Mouse (Mus musculus) liver, embryonic 14.5 days (tissue): ENCODE results near the gene Igfbp2. TPM values are rescaled to one million over a fixed set of nuclear protein-coding genes. Genes with fewer than 3 reads are reported as not detected.

Experiments
- ATAC-seq: fragments of 200-750 bp; cut with Nextera tagmentation; 2 replicates; pipeline ENCODE4 v1.8.0; 2017; ENCODE audit warnings: moderate number of reproducible peaks, mild to moderate bottlenecking, moderate library complexity; ENCODE audit not compliant: insufficient read depth
- DNase-seq, 3 experiments: peaks; one replicate each; pipeline ENCODE4 v3.0.0-alpha.2; 2012 to 2013; ENCODE audit warnings: low read depth in 3 of 3, low spot score in 3 of 3
- H3K27ac ChIP-seq: fragments of 300-500 bp; sonication (generic); 2 replicates; pipeline ENCODE4 v1.5.1; 2014; ENCODE audit warnings: moderate library complexity, mild to moderate bottlenecking, control low read depth, inconsistent platforms
- H3K27me3 ChIP-seq: fragments of 300-500 bp; sonication (generic); 2 replicates; pipeline ENCODE4 v1.6.1; 2014; ENCODE audit warnings: mild to moderate bottlenecking, low read length, moderate library complexity; ENCODE audit not compliant: control insufficient read depth, insufficient read depth
- H3K36me3 ChIP-seq: fragments of 300-500 bp; sonication (generic); replicated peaks from 2 replicates; pipeline ENCODE4 v1.6.1; 2014; ENCODE audit warnings: low read depth; ENCODE audit not compliant: control insufficient read depth, insufficient read depth
- H3K4me1 ChIP-seq, 2 experiments: fragments of 200-500 bp in 1 of 2; fragments of 300-500 bp in 1 of 2; sonication (generic) in 1 of 2; replicated peaks; 2 replicates each; pipeline ENCODE4 v1.6.1; 2012 to 2014; ENCODE audit warnings: antibody characterized with exemption in 1 of 2, inconsistent platforms in 1 of 2, low read length in 1 of 2; ENCODE audit not compliant: control insufficient read depth in 2 of 2, insufficient read depth in 2 of 2
- H3K4me2 ChIP-seq: fragments of 300-500 bp; sonication (generic); 2 replicates; pipeline ENCODE4 v1.6.1; 2014; ENCODE audit warnings: low read depth, mild to moderate bottlenecking, control low read depth, moderate library complexity
- H3K4me3 ChIP-seq, 2 experiments: fragments of 200-500 bp in 1 of 2; fragments of 300-500 bp in 1 of 2; sonication (generic) in 1 of 2; 2 replicates each; pipeline ENCODE4 v1.5.1; 2012 to 2014; ENCODE audit warnings: low read depth in 2 of 2, low read length in 2 of 2, mild to moderate bottlenecking in 2 of 2, control low read depth in 1 of 2, inconsistent platforms in 1 of 2, moderate library complexity in 1 of 2; ENCODE audit not compliant: insufficient read depth in 1 of 2
- H3K9ac ChIP-seq: fragments of 300-500 bp; sonication (generic); replicated peaks from 2 replicates; pipeline ENCODE4 v1.6.1; 2014; ENCODE audit warnings: mild to moderate bottlenecking, control low read depth, moderate library complexity
- H3K9me3 ChIP-seq: fragments of 300-500 bp; sonication (generic); 2 replicates; pipeline ENCODE4 v1.6.1; 2016; ENCODE audit warnings: low read length, mixed read lengths; ENCODE audit not compliant: control insufficient read depth
- CTCF ChIP-seq: IDR thresholded peaks from 2 replicates; pipeline ENCODE4 v1.5.1; 2016; ENCODE audit warnings: antibody characterized with exemption, low read depth, control low read depth
- EP300 ChIP-seq: IDR thresholded peaks from 2 replicates; pipeline ENCODE4 v1.6.1; 2016; ENCODE audit warnings: antibody characterized with exemption, low read depth
- WGBS: fragments of 180-500 bp; shearing (Covaris S2); extraction: QIAGEN DNeasy Blood & Tissue Kit; methylation state at CpG from one replicate; pipeline ENCODE4 v1.1.7; 2014; ENCODE audit not compliant: insufficient replicate concordance; 5-methylcytosine and 5-hydroxymethylcytosine counted together
- polyA plus RNA-seq, 2 experiments: library from polyadenylated mRNA; depleted of rRNA in 1 of 2; stranded (reverse) in 1 of 2; unstranded in 1 of 2; fragments of >200 nt; fragmentation: Nextera tagmentation in 1 of 2; extraction: Ambion mirVana in 1 of 2; gene quantifications; 2 replicates each; pipeline versions ENCODE4 v1.2.1 to v1.2.3; 2012 to 2014

Igfbp2 gene
- polyA plus RNA-seq, 2 experiments, result 2.3 to 2.4 TPM

DNA sequence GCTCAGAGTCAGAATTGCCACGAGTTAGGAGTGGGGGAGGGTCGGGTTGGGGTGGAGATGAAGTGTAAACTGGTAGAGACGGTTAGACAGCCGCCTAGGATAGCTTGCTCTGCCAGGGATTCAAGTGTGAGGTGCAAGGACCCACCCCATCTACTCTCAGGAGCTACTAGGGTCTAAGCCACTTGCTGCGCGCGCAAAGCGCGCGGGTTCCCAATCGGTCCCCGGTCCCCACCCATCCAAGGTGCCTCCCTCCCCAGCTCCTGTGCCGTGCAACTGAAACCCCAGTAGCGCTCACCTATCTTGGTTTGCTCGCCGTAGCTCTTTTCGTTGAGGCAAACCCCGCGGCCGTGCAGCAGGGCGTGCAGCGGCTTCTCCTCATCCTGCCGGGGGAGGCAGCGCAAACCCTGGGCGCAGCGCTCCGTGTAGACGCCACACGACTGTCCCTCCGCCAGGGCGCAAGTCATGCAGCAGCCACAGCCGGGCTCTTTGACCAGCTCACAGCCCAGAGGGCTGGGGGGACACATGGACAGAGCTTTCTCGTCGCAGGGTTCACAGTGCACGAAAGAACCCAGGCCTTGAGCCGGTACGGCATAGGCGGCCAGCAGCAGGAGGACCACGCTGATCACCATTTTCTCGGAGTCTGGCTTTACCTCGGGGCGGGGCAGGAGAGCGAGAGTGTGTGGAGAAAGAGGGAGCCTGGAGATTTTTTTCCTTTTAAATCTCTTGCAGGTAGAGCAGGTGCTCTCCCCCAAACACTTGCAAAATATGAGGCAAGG is 49.4 kb downstream of the Igfbp2 start:
- H3K9ac ChIP-seq, result no peak overlapping the region
- under 1% methylated on average over 43 of the region's 43 CpGs for WGBS
- no peak overlapping the region for H3K27ac ChIP-seq
- TF ChIP-seq CTCF (no peak), EP300 (no peak)
- no peak for ATAC-seq
- no peaks in the 10 kb centered on the region for H3K9me3 ChIP-seq
- peaks cover 61% of the 10 kb centered on the region for H3K27me3 ChIP-seq
- no peak for DNase-seq
- peaks cover 0 to 5% of the 10 kb centered on the region in 2 experiments; a peak in 2 of 4 replicates for H3K4me1 ChIP-seq
- peak overlapping the region; percentile 8 to 22; a peak in 2 of 4 replicates for H3K4me3 ChIP-seq
- H3K4me2 ChIP-seq, result peak overlapping the region; percentile 2
- H3K36me3 ChIP-seq, result no peaks in the 10 kb centered on the region

DNA sequence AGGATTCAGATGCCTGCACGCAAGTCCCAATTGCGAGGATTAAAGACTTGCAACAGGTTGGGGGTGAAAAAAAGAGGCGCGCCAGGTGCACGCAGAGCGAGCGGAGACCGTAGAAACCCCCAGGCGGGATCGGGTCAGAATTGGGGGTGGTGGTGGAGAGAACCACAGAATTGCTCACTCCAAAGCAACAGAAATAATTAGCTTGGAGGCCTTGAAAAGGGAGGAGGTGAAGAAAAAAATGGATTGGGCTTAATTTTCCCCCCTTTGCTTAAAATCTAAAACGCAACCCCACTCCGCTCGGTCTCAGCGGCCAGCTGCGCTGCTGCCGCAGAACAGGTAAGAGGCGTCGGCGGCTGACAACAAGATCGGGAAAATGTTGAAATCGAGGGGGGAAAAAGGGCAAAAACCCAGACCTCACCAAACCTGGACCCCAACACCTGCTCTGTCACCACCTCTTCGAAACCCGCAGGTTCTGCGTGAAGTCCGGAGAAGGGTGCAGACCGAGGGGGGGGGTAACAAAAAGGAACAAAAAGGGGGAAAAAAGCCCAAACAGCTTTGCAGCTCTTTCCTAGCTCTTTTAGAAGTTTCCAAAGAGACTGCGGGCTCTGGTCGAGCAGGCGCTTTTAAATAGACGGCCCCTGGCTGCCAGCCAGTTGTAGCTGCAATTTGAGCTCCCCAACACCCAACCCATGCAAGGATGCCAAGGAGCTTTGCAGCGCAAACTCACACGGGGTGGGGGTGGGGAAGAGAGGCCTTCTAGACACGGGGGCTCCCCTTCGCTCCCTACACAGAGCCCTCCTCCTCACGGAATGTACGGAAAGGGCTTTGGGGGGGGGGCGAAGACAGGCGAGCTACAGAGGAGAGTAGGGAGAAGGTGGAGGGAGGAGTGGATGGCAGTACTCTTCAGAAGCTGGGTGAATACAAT is 50.2 kb downstream of the Igfbp2 start, which contains the start of gene Igfbp5:
TSS of gene Igfbp5 (minus strand) at position 598 of the 925 bp plus-strand sequence.
- DNase-seq, result no peak
- H3K4me2 ChIP-seq, result peak within 1 kb of the TSS; percentile 12
- H3K4me3 ChIP-seq, result peak within 1 kb of the TSS; percentile 8 to 24; a peak in 3 of 4 replicates
- H3K27ac ChIP-seq, result no peak within 1 kb of the TSS
- no peak within 1 kb of the TSS for H3K9ac ChIP-seq
- H3K27me3 ChIP-seq, result peaks cover 61% of the 10 kb centered on the region
- no peaks in the 10 kb centered on the region for H3K9me3 ChIP-seq
- 3% methylated on average over 38 of the region's 38 CpGs for WGBS
- peaks cover 0 to 5% of the 10 kb centered on the region in 2 experiments; a peak in 2 of 4 replicates for H3K4me1 ChIP-seq
- no peak for ATAC-seq
- TF ChIP-seq EP300, result no peak
- no peak for TF ChIP-seq CTCF
- no peaks in the 10 kb centered on the region for H3K36me3 ChIP-seq

DNA sequence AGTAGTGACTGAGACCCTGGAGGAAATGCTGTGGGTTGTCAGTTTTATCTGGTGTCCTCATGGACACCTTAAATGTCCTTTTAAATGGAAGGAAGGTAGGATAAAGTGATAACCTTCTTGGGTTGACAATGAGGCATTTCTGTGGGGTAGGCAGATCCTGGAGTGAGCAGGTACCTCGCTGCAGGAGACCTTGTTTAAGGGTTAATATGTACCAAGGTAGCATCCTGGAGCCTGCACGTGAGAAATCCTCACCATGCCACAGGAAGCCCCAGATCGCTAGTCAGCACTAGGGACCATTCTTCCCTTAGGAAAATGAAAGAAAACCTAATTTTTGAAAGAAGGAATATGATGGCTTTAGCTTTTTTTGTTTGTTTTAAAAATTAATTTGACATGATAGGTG is 51.4 kb downstream of the Igfbp2 start:
- ATAC-seq (no peak), DNase-seq (no peak)
- peaks cover 57% of the 10 kb centered on the region for H3K27me3 ChIP-seq
- no peak overlapping the region for H3K9ac ChIP-seq
- H3K36me3 ChIP-seq, result no peaks in the 10 kb centered on the region
- H3K9me3 ChIP-seq, result no peaks in the 10 kb centered on the region
- 0% methylated on average over 3 of the region's 3 CpGs for WGBS
- H3K4me3 ChIP-seq, result no peak overlapping the region
- TF ChIP-seq EP300, result no peak
- H3K4me2 ChIP-seq, result no peak overlapping the region
- H3K4me1 ChIP-seq, result peaks cover 0 to 5% of the 10 kb centered on the region in 2 experiments; a peak in 2 of 4 replicates
- no peak overlapping the region for H3K27ac ChIP-seq

DNA sequence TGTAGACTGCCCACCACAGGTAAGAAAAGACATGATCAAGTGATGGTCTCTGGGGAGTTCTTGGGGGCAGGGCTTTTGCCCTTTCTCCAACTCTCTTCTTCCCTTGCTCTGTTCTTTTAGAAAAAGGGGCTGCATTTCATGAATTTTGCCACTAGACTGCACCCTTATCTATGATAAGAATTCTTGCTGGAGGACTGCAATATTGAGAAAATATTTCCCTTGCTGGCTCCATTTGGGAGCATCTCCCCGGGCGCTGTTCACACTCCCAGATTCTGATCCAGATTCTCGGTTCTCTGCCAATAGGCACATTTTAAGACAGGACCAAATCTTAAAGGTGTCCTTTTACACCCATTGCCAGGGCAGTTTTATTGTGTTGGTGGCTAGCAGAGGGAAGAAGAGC is 51.8 kb downstream of the Igfbp2 start:
- no peak for DNase-seq
- no peak overlapping the region for H3K27ac ChIP-seq
- WGBS, result 38% methylated on average over 3 of the region's 3 CpGs
- H3K9ac ChIP-seq, result no peak overlapping the region
- H3K4me2 ChIP-seq, result no peak overlapping the region
- no peaks in the 10 kb centered on the region for H3K9me3 ChIP-seq
- H3K36me3 ChIP-seq, result no peaks in the 10 kb centered on the region
- peaks cover 53% of the 10 kb centered on the region for H3K27me3 ChIP-seq
- H3K4me3 ChIP-seq, result no peak overlapping the region
- peaks cover 0 to 5% of the 10 kb centered on the region in 2 experiments; a peak in 2 of 4 replicates for H3K4me1 ChIP-seq
- ATAC-seq, result no peak
- TF ChIP-seq EP300 (no peak), CTCF (no peak)

DNA sequence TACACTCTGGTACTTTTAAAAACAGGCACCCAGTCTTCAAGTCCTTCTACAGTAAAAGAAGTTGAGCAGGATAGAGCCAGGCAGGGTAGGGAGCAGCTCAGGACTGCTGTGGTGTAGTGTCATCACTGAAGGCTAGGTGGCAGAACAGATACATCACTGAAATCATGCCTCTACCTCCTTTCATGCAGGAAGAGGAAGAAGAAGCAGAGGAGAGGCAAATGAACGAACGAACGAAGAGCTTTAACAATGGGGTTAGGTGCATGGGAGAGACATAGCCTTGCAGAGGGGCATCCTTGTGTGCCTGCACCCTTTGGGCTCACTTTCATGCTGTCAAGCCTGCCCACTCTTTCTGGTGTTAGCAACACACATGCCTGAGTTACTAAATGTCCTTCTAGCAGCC is 53.6 kb downstream of the Igfbp2 start:
- 0% methylated on average over 3 of the region's 3 CpGs for WGBS
- Histone ChIP-seq H3K4me2 (no peak overlapping the region), H3K9ac (no peak overlapping the region), H3K9me3 (no peaks in the 10 kb centered on the region), H3K36me3 (no peaks in the 10 kb centered on the region), H3K4me1 (no peaks in the 10 kb centered on the region), H3K27me3 (peaks cover 35% of the 10 kb centered on the region), H3K27ac (no peak overlapping the region), H3K4me3 (no peak overlapping the region)
- TF ChIP-seq EP300 (no peak), CTCF (peak; percentile 69)
- DNase-seq, result no peak
- ATAC-seq, result no peak
